Mouse (Mus musculus): ENCODE measurements around the gene Calm2.

DNA sequence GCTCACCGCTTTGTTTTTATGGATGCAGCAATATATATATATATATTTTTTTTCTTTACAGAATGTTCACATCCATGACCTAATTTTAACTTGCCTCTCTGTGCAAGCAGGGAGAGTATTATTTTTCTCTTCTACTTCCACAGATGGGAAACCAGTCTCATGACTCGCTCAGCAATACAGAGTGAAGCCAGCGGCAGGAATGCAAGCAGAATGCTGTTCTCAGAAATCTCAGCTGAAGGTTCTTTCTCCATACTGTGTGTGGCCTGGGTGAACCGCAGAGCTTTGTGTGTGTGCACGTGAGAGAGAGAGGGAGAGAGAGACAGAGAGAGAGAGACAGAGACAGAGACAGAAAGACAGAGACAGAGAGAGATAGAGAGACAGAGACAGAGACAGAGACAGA, 21.9 kb upstream of the Calm2 start:
- no peak for TF ChIP-seq CTCF (IDR thresholded peaks at IDR 0.05; ENCODE audit: extremely low read depth, insufficient read depth, low read length)
- TF ChIP-seq POLR2A (IDR thresholded peaks at IDR 0.05; ENCODE audit: extremely low read depth, insufficient read depth, low read length) = 0 out of 2 replicates have a peak, but pooled peaks have one; percentile 26
